Mouse (Mus musculus) monocyte, adult 5-6 weeks (primary cell): ENCODE results near the gene Gm21958. TPM values are rescaled to one million over a fixed set of nuclear protein-coding genes. Genes with fewer than 3 reads are reported as not detected.
"Not testable (repeated sequence)": the region's sequence is repeated elsewhere in the genome, so short reads cannot be mapped to it uniquely, and the experiment has no call there.

Experiments
- ATAC-seq: fragments of 153-309, 156-312 bp; replicated peaks from 2 replicates; pipeline ENCODE4 v1.8.0; 2017; ENCODE audit warnings: mild to moderate bottlenecking; ENCODE audit not compliant: low TSS enrichment, insufficient number of reproducible peaks, severe bottlenecking, poor library complexity, low FRiP score
- total RNA-seq: library from RNA; stranded (forward); fragments of 200-1000, 200-491, 200-594 nt; gene quantifications from 3 replicates; pipeline ENCODE4 v1.2.3, GENCODE M21; 2017

The Gm21958 gene
- total RNA-seq, 1 experiment from 2014 or later: not detected

GRCm38 (mm10) chr3:54727588-54727987, 13.4 kb upstream of the Gm21958 start:
- ATAC-seq: no peak

- ATAC-seq: no peak
These were observed 11.2 kb upstream of the Gm21958 start for GRCm38 (mm10) chr3:54725344-54725743.

- peak; percentile 94 for ATAC-seq
These were observed 9.8 kb upstream of the Gm21958 start for GRCm38 (mm10) chr3:54723741-54724500.

GRCm38 (mm10) chr3:54718947-54719346, 4.8 kb upstream of the Gm21958 start:
- ATAC-seq: peak; percentile 90

GRCm38 (mm10) chr3:54717348-54717747, 3.2 kb upstream of the Gm21958 start:
- no peak for ATAC-seq

DNA sequence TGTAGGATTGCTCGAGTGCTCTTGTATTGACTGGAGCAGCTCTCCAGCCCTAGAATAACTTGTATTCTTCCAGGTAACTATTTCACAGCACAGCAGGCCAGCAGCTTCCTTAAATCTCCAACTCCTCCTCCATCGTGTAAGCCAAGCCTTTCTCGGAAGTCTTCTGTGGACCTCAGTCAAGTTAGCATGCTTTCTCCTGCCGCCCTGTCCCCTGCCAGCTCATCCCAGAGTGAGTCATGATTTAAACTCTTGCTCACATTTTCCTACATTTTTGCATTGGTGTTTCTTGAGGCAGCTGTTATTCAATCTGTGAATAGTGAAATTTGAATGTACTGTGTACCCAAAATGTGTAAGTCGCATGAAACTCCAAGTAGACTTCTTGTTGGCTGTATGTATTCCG, 1.3 kb upstream of the Gm21958 start:
- ATAC-seq: no peak

DNA sequence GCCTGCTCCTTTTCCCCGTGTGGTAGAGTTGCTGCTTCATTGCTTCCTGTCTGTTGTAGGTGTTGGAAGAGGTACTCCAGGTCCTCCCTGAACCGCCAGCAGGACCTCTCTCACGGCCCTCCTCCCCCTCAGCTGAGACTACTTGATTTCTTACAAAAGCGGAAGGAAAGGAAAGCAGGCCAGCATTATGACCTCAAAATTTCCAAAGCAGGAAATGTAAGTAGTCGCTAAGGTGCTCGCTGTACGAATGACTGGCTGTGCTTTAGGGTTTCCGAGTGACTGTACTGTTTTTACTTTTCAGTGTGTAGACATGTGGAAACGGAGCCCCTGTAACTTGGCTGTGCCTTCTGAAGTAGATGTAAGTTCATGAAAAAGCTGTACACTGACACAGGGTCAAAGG, 5.2 kb downstream of the Gm21958 start:
- peak; percentile 88 for ATAC-seq

GRCm38 (mm10) chr3:54704106-54704505, 10.0 kb downstream of the Gm21958 start:
- ATAC-seq: not testable (repeated sequence)

- no peak for ATAC-seq
These were observed 14.3 kb downstream of the Gm21958 start for GRCm38 (mm10) chr3:54699759-54700301.

DNA sequence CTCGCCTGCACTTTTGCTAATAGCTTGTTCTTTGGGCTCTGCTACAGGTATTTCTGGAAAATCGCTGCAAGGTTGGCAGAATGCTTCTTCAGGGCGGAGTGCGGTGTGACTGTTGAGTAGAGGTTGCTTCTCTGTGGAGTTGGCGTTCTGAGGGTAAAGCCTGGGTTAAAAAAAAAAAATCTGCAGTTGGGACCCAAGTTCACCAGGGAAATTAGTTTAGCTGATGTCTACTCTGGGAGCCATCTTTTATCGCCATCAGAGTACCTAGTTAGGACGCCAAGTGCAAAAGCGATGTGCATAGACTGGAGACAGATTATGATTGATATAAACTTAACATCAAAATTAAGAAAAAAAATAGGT, 21.1 kb downstream of the Gm21958 start:
- no peak for ATAC-seq

DNA sequence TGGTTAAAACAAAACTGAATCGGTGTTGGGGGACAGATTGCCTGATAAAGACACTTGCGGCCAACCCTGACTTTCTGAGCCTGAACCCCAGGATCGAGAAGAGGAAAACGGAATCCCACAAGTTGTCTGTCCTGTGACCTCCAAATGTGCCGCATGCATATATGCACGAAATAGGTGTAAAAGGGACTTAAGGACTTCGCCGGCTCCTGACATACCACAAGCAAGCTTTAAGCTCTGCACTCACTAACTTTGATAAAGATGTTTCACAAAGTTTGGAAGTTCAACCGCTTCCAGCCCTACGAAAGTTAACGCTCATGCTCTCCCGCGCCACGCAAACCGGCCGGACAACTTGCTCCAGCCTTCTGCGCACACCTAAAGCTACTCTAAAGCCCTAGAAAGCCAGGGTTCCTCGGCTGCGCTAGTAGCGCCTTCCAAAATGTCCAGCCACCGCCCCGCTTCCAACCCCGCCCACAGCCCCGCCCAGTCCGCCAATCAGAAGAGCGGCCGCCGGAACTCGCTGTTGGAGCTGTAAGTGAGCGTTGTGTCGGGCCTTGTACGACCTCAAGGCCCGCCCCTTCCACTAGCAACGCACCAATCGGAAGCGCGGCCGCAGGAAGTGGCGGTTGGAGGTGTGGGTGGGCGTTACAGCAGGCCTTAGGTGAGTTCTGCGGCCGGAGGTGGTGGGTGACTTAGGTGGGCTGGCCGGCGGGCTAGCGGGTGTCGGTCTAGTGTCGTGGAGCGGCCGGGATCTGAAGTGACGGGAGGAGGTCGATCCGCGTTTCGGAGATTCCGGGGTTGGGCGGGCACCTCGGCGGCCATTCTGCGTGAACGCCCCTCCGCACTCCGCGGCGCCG, 21.7 kb downstream of the Gm21958 start, which contains the start of gene Supt20:
Supt20 (plus strand) TSS at position 606 of the 854 bp plus-strand sequence.
- ATAC-seq: peak; percentile 97

- no peak for ATAC-seq
These were observed 25.1 kb downstream of the Gm21958 start for GRCm38 (mm10) chr3:54689091-54689490.

- no peak for ATAC-seq
These were observed 26.9 kb downstream of the Gm21958 start for GRCm38 (mm10) chr3:54687245-54687644.

- ATAC-seq: no peak
These were observed 29.0 kb downstream of the Gm21958 start for GRCm38 (mm10) chr3:54685202-54685601.

DNA sequence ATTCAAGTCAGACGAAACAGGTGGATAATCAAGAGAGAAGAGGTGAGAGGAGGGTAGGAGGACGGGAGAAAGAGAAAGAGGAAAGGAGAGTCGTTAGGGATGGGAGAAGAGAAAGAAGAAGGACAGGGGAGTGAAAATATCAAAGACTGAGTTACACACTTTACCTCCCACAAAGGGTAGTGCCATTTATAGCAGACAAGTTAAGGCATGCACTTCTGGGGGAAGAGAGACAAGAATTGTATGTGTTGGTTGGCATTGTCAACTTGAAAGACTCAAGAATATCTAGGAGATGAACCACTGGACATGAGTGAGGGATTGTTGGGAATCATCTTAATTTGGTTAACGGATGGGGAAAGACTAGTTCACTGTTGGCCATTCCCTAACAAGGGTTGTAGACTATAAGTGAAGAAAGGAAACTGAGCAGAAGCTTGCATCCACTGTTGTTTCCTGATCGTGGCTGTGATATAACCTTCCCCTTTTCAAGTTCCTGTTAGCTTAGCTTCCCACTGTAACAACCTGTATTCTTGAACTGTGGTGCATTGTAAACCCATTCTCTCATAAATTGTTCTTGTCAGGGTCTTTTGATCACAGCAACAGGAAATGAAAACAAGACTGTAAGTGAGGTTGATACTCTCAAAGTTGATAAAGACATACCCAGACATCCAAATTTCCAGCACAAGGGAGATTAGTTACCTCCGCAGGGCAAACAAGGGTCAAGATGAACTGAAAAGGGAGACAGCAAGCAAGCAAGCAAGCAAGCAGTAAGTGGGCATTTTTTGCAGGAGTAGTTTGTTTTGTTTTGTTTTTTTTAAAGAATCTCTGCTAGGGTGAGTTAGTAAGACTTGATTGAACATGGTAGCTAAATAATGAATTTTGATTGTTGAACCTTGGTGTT, 32.6 kb downstream of the Gm21958 start:
- no peak for ATAC-seq

DNA sequence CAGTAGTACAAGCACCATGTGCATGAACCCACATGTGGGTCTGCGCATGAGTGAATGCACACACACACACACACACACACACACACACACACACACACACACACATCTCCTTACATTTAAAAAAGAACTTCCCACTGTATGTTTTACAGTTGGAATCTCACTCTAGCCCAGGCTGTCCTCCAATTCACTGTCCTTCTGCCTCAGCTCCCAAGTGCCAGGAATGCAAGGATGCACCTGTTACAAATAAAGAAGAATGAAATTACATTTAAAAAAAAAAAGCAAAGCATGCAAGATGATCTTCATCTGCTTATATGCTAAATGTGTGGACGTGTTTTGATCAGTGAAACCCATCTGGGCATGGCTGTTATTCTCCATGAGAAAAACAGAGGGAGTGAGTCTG, 37.3 kb downstream of the Gm21958 start:
- no peak for ATAC-seq

DNA sequence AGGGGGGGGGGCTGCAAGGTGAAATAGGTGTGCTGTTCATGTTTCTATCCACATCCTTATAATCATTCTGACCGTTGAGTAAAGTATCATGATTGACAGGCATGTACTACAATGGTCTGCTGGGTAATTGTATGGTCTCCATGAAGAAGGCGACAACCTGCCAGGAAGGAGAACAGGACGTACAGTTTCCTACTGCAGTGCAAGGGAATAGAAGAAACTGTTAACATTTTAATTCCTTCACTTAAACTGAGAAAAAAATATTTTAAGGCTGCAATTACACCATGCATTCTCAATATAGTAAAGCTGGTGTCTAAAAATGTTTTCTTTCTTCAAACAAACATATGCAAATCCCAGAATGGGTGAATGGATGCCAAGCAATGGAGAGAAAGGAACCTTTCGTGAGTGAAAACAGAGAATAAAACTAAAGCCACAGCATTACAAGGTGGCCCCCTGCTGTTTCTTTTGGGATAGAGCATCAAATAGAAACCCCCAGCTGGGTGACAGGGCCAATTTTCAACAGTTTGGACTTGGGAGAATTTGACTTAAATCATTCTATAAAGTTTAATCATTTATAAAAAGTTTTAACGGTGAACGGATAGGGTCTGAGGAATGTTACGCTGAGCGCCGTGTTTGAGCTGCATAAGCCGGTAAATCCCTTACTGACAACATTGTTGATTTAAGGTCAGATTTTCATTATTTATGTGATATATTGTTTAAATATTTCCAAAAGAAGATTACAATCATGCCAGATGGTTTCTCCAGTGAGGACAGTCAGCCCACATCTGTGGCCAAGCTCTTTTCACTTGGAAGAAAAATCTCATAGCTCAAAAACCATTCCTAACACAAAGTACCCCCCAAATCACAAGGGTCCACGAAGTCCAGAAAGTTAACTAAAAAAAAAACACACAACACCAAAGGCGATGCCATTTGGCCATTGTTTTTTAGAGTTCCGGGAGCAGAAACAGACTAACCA, 41.3 kb downstream of the Gm21958 start:
- no peak for ATAC-seq

DNA sequence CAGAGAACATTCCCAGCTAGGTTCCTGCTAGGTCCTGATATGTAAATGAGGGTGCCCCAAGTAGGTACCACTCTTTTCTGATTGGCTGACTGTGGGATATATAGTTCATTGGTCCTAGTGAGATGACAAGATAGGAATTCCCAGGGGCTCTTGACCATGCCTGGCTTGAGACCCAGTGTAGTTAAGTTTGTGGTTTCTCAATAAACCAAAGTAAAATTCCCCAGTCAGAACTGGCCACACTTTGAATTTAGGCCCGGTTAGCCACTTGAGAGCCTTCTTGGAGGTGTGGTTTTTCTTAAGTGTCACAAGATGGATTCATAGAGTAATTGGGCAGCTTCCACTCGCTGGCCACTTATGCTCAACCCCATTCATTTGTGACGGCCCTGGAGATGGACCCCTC, 42.0 kb downstream of the Gm21958 start:
- no peak for ATAC-seq
